Mouse (Mus musculus): ENCODE data around the gene Sypl. TPM values are rescaled to one million over a fixed set of nuclear protein-coding genes. Genes with fewer than 3 reads are reported as not detected.

Gene Sypl
- polyA plus RNA-seq, 1 experiment from 2014 or later, result 50.7 TPM

Other genes with a start within 250 kb of the Sypl start
- gene Nampt, start 134.3 kb upstream of the Sypl start, polyA plus RNA-seq (2014; fragmentation: Nextera tagmentation; extraction: Ambion mirVana), result 39.3 and 42.7 TPM in 2 replicates
- gene Cdhr3, start 139.0 kb downstream of the Sypl start, polyA plus RNA-seq (2014; fragmentation: Nextera tagmentation; extraction: Ambion mirVana), result 0.32 and 0.61 TPM in 2 replicates
- 25.7 and 27.5 TPM in 2 replicates for gene Atxn7l1, start 193.8 kb downstream of the Sypl start, polyA plus RNA-seq (2014; fragmentation: Nextera tagmentation; extraction: Ambion mirVana)

Measured in hindbrain, embryonic 14.5 days (tissue).